Mouse (Mus musculus): ENCODE data around the gene Epn2. TPM values are rescaled to one million over a fixed set of nuclear protein-coding genes. Genes with fewer than 3 reads are reported as not detected.

Epn2 gene
- polyA plus RNA-seq, 1 experiment from 2014 or later, result 48.3 TPM

- peaks cover 39% of the 10 kb centered on the region for H3K36me3 ChIP-seq
- H3K9ac ChIP-seq (replicated peaks), result 0 out of 2 replicates have a peak overlapping the region, but pooled peaks have one; percentile 50
- peak overlapping the region; percentile 42 for H3K4me2 ChIP-seq (replicated peaks)
- WGBS, result 56% methylated on average over 21 of the region's 22 CpGs
- no peak for ATAC-seq
- H3K27ac ChIP-seq, result peak overlapping the region; percentile 96
- peaks cover 62% of the 10 kb centered on the region for H3K4me1 ChIP-seq (replicated peaks)
- H3K9me3 ChIP-seq, result no peaks in the 10 kb centered on the region
- no peak overlapping the region; the same call in 1 of the 2 replicates for H3K4me3 ChIP-seq (replicated peaks)
- no peaks in the 10 kb centered on the region for H3K27me3 ChIP-seq
Observed at GRCm38 (mm10) chr11:61485541-61486457, 93.7 kb downstream of the Epn2 start.

DNA sequence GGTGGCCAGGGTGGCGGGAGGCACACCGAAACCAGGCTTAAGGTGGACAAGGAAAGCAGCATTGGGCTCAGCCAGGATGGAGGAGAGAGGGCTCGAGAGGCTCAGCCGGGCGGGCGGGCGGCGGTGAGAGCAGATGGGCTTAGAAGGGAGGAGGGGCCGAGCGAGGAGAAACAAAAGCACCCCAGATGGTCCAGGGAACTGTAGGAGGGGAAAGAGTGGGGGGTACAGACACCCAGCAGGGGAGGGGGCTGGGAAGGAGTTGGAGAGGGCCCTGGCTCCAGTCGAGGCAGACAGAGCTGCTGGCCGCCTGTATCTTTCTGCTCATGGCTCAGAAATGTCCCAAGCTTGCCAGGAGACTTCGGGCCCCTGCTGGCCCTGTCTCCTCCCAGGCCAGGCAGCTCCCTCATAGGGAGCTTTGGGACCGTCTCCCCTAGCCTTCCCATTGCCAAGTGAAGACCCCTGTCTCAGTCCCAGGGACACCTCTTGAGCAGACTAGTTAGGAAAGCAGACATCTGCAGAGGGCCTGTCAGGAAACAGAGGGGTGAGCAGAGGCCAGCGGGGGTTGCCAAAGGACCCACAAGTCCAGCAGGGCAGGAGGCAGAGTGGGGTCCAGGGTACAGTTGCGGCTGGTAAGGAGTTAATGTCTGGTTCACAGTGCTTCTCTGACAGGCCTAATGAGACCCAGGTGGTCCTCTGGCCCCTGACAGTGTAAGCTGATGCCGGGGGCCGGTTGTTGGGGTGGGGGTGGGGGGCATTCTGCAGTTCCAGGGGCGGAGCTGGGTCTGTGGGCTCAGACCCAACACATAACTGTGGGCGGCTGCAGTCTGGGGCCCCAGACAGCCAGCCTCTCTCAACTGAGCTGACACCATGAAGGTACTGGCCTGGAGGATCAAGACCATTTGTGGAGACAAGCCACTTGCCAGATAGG lies 94.6 kb downstream of the Epn2 start, which contains the start of gene Mfap4:
Gene Mfap4, plus strand, starts transcription at position 819 of the 928 bp plus-strand sequence.
- Histone ChIP-seq H3K9me3 (no peaks in the 10 kb centered on the region), H3K9ac (replicated peaks) (peak within 1 kb of the TSS; percentile 50)
- peak; percentile 85 for ATAC-seq

GRCm38 (mm10) chr11:61484256-61484612 lies 95.3 kb downstream of the Epn2 start:
- no peaks in the 10 kb centered on the region for H3K9me3 ChIP-seq
- peak; percentile 36 for ATAC-seq
- H3K4me1 ChIP-seq (replicated peaks), result peaks cover 48% of the 10 kb centered on the region
- H3K4me2 ChIP-seq (replicated peaks), result peak overlapping the region; percentile 42; the same call in 1 of the 2 replicates
- WGBS, result 9% methylated on average over 10 of the region's 10 CpGs
- no peaks in the 10 kb centered on the region for H3K27me3 ChIP-seq
- H3K9ac ChIP-seq (replicated peaks), result peak overlapping the region; percentile 50
- no peak overlapping the region for H3K4me3 ChIP-seq (replicated peaks)
- H3K36me3 ChIP-seq, result peaks cover 23% of the 10 kb centered on the region
- peak overlapping the region; percentile 96 for H3K27ac ChIP-seq

More for the DNA sequence above, 94.6 kb downstream of the Epn2 start, which contains the start of gene Mfap4:
- no peaks in the 10 kb centered on the region for H3K27me3 ChIP-seq
- H3K36me3 ChIP-seq, result peaks cover 30% of the 10 kb centered on the region
- peak within 1 kb of the TSS; percentile 96 for H3K27ac ChIP-seq
- WGBS, result 4% methylated on average over 20 of the region's 20 CpGs
- H3K4me3 ChIP-seq (replicated peaks), result no peak within 1 kb of the TSS; the same call in 1 of the 2 replicates
- peaks cover 53% of the 10 kb centered on the region for H3K4me1 ChIP-seq (replicated peaks)
- H3K4me2 ChIP-seq (replicated peaks), result peak within 1 kb of the TSS; percentile 42

DNA sequence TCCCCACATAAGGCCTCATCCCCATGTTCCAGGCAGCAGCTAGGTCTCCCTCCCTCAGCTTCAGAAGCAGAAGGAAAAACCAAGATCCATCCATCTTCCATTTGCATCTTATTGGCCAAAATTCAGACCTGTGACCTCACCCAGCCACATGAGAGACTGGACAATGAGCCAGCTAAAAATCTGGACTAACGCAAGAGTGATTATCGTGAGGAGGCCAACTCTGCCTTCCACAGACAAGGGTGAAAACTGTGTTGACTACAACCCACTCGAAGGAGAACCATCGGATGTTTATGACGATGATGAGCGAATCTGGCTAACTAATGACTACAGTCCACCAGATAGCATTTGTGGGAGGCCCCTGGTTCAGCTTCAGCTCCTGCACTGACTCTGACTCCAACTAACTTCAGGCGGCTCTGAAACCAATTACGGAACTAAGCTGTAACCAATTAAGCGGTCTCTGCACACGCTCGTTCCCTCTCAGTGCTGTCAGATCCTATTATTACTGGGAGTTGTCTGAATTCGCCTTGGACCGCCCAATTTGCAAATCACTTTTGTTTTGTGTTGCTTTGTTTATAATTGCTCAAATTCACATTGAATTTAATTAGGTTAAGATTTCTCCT lies 96.2 kb downstream of the Epn2 start:
- Histone ChIP-seq H3K9ac (replicated peaks) (no peak overlapping the region), H3K4me3 (replicated peaks) (no peak overlapping the region), H3K27me3 (no peaks in the 10 kb centered on the region), H3K4me2 (replicated peaks) (no peak overlapping the region), H3K4me1 (replicated peaks) (peaks cover 45% of the 10 kb centered on the region), H3K36me3 (peaks cover 14% of the 10 kb centered on the region), H3K27ac (peak overlapping the region; percentile 96; the same call in 1 of the 2 replicates), H3K9me3 (no peaks in the 10 kb centered on the region)
- no peak for ATAC-seq
- WGBS, result 69% methylated on average over 13 of the region's 13 CpGs

DNA sequence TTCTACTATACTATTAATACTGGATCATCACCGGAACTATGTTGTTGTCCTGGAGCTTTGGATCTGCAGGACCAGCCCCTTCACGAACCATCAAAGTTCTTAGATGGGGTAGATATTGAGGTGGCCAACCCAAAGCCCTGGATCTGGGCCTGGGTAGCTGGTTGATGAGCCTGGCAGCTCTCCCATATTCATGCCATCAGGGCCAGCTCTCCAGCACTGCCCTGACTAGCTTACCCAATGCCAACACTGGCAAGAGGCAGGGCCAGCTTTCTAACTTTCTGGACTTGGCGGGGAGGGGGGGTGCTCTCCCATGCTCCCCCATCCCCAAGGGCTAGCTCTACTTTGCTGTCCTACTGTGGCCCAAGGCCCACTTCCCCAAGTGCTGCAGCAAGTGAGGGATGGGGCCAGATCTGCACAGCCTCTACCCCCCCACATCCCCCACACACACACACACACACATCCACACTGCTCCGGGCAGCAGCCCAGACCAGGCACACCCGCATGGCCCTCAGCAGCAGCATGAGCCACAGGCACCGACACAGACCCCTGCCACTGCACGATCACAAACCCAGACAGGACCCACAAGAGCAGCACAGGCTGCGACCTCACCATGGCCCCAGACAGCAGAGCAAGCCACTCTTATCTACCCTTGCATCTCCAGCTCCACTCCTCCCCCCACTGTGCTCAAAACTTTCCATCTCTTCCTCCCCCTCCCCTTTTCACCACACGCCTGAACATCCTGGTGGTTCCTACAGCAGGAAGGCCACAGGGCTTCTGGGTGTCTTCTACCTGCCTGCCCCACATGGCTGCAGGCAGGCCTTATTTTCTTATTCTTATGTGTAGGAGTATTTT lies 98.0 kb downstream of the Epn2 start:
- 85% methylated on average over 9 of the region's 9 CpGs for WGBS
- Histone ChIP-seq H3K4me3 (replicated peaks) (no peak overlapping the region), H3K4me2 (replicated peaks) (no peak overlapping the region), H3K9ac (replicated peaks) (no peak overlapping the region), H3K27me3 (no peaks in the 10 kb centered on the region), H3K36me3 (0 out of 2 replicates have a peak, but pooled peaks cover 2% of the 10 kb centered on the region), H3K27ac (no peak overlapping the region), H3K9me3 (no peaks in the 10 kb centered on the region), H3K4me1 (replicated peaks) (peaks cover 45% of the 10 kb centered on the region)
- no peak for ATAC-seq

- H3K4me1 ChIP-seq (replicated peaks), result peaks cover 21% of the 10 kb centered on the region
- no peak overlapping the region for H3K27ac ChIP-seq
- H3K4me2 ChIP-seq (replicated peaks), result no peak overlapping the region
- 89% methylated on average over 4 of the region's 4 CpGs for WGBS
- H3K27me3 ChIP-seq, result no peaks in the 10 kb centered on the region
- no peaks in the 10 kb centered on the region for H3K9me3 ChIP-seq
- H3K9ac ChIP-seq (replicated peaks), result no peak overlapping the region
- no peaks in the 10 kb centered on the region for H3K36me3 ChIP-seq
- H3K4me3 ChIP-seq (replicated peaks), result no peak overlapping the region
- ATAC-seq, result no peak
Observed at GRCm38 (mm10) chr11:61478788-61479187, 100.7 kb downstream of the Epn2 start.

GRCm38 (mm10) chr11:61477566-61478508 lies 101.7 kb downstream of the Epn2 start:
- H3K27me3 ChIP-seq, result no peaks in the 10 kb centered on the region
- 0 out of 2 replicates have a peak overlapping the region, but pooled peaks have one; percentile 8 for H3K4me3 ChIP-seq (replicated peaks)
- H3K9ac ChIP-seq (replicated peaks), result 0 out of 2 replicates have a peak overlapping the region, but pooled peaks have one; percentile 14
- H3K9me3 ChIP-seq, result no peaks in the 10 kb centered on the region
- H3K27ac ChIP-seq, result no peak overlapping the region
- 39% methylated on average over 17 of the region's 17 CpGs for WGBS
- H3K4me1 ChIP-seq (replicated peaks), result peaks cover 17% of the 10 kb centered on the region
- H3K4me2 ChIP-seq (replicated peaks), result peak overlapping the region; percentile 38
- no peak for ATAC-seq
- H3K36me3 ChIP-seq, result no peaks in the 10 kb centered on the region

DNA sequence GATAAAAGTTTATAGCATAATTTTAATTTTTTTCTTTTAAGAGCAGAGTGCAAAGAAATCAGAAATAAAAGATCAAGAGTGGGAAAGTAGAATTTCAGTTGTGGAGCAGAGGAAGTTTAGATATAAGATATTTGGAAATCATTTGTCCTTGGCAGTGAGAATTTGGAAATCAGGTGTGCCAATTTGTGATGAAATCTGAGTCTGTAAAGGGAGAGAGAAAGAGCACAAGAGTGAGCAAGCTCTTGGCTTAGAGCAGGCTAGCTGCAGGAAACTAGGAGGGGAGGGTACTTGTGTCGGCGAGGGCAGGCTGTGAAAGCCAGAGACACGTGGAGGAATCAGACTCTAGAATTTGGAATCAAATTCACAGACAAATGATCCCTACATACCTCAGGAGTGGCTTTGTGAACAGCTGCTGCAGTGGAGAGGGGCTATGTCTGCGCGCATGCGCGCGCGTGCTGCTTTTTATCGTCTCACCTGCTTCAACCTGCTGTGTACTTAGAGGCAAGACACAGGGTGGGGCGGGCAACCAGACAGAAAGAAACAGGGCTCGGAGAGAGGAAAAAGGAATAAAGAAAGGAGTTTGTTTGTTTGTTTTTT lies 102.6 kb downstream of the Epn2 start:
- Histone ChIP-seq H3K9me3 (no peaks in the 10 kb centered on the region), H3K36me3 (no peaks in the 10 kb centered on the region), H3K4me1 (replicated peaks) (peaks cover 17% of the 10 kb centered on the region), H3K27me3 (no peaks in the 10 kb centered on the region), H3K27ac (no peak overlapping the region), H3K4me3 (replicated peaks) (peak overlapping the region; percentile 8; the same call in 1 of the 2 replicates), H3K9ac (replicated peaks) (0 out of 2 replicates have a peak overlapping the region, but pooled peaks have one; percentile 5), H3K4me2 (replicated peaks) (peak overlapping the region; percentile 38)
- ATAC-seq, result no peak
- 49% methylated on average over 12 of the region's 12 CpGs for WGBS

- H3K36me3 ChIP-seq, result no peaks in the 10 kb centered on the region
- H3K4me1 ChIP-seq (replicated peaks), result peaks cover 17% of the 10 kb centered on the region
- no peak overlapping the region for H3K27ac ChIP-seq
- no peaks in the 10 kb centered on the region for H3K27me3 ChIP-seq
- WGBS, result 84% methylated on average over 4 of the region's 4 CpGs
- no peak overlapping the region for H3K9ac ChIP-seq (replicated peaks)
- ATAC-seq, result no peak
- no peak overlapping the region for H3K4me2 ChIP-seq (replicated peaks)
- H3K4me3 ChIP-seq (replicated peaks), result no peak overlapping the region
- no peaks in the 10 kb centered on the region for H3K9me3 ChIP-seq
Observed at GRCm38 (mm10) chr11:61473630-61474029, 105.9 kb downstream of the Epn2 start.

- no peak for ATAC-seq
- Histone ChIP-seq H3K27ac (no peak overlapping the region), H3K4me3 (replicated peaks) (no peak overlapping the region), H3K9me3 (no peaks in the 10 kb centered on the region), H3K27me3 (no peaks in the 10 kb centered on the region), H3K9ac (replicated peaks) (no peak overlapping the region), H3K4me1 (replicated peaks) (no peaks in the 10 kb centered on the region), H3K36me3 (no peaks in the 10 kb centered on the region), H3K4me2 (replicated peaks) (no peak overlapping the region)
Observed at GRCm38 (mm10) chr11:61470880-61471279, 108.6 kb downstream of the Epn2 start.
